Mouse (Mus musculus): Measurements from ENCODE around the gene Gga1. TPM values are rescaled to one million over a fixed set of nuclear protein-coding genes. Genes with fewer than 3 reads are reported as not detected.

Gene Gga1
- total and polyA plus RNA-seq, 2 experiments from 2014 or later, result 42.9 to 55.7 TPM

DNA sequence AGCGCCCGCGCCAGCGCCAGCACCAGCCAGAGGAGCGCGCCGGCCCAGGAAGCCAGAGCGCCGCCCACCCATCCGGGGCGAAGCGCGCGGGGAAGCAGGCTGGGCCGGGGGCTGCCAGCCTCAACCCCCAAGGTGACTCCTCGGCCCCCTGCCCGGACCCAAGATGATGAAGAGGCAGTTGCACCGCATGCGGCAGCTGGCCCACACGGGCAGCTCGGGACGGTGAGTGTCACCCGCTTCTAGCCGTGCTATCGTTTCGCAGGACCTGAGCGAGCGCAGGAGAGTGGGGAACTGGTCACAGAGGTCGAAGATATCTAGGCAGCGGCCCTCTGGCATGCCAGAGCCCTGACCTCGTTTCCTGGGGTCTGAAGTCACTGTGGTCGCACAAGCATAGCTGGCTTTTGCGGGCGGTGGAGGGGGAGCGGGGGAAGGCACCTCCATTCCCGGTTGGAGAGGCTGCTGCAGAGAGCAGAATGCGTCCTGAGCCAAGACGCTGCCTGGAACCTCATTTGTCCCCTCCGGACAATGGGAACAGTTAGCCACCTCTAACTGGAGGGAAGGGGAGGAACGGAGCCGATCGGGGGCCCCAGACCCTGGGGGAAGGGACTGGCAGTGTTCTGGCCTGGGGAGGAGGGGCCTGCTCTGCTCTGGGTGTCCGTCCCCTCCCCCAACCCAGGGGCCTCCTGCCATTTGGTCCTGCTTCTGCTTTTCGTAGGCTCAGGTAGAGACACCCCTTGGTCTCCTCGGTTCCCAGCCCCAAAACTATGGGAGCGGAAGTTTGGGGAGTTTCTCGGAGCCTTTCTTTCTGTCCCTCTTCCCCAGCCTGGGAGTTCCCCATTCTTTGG lies 23.0 kb downstream of the Gga1 start, which contains the start of gene Sh3bp1:
Sh3bp1 (plus strand) TSS at position 29 of the 845 bp plus-strand sequence.
- H3K27me3 ChIP-seq (ENCODE audit: insufficient read depth, low read length), result 0 out of 2 replicates have a peak, but pooled peaks cover 4% of the 10 kb centered on the region
- TF ChIP-seq CTCF (IDR thresholded peaks at IDR 0.05; ENCODE audit: low read depth), result no peak
- H3K27ac ChIP-seq (ENCODE audit: low read depth, low read length), result 0 out of 2 replicates have a peak within 1 kb of the TSS, but pooled peaks have one; percentile 35
- peak within 1 kb of the TSS; percentile 56 for H3K9ac ChIP-seq
- DNase-seq (peak; percentile 50), ATAC-seq (peak; percentile 59; the same call in 1 of the 2 replicates)
- peak within 1 kb of the TSS; percentile 48 for H3K4me3 ChIP-seq (ENCODE audit: low read depth, low read length)
- H3K9me3 ChIP-seq (ENCODE audit: low read length), result no peaks in the 10 kb centered on the region
- 2% methylated on average over 46 of the region's 47 CpGs for WGBS
- H3K36me3 ChIP-seq (ENCODE audit: insufficient read depth), result no peaks in the 10 kb centered on the region
- no peaks in the 10 kb centered on the region for H3K4me1 ChIP-seq (ENCODE audit: insufficient read depth)
- peak within 1 kb of the TSS; percentile 98 for H3K4me2 ChIP-seq (ENCODE audit: low read depth)

DNA sequence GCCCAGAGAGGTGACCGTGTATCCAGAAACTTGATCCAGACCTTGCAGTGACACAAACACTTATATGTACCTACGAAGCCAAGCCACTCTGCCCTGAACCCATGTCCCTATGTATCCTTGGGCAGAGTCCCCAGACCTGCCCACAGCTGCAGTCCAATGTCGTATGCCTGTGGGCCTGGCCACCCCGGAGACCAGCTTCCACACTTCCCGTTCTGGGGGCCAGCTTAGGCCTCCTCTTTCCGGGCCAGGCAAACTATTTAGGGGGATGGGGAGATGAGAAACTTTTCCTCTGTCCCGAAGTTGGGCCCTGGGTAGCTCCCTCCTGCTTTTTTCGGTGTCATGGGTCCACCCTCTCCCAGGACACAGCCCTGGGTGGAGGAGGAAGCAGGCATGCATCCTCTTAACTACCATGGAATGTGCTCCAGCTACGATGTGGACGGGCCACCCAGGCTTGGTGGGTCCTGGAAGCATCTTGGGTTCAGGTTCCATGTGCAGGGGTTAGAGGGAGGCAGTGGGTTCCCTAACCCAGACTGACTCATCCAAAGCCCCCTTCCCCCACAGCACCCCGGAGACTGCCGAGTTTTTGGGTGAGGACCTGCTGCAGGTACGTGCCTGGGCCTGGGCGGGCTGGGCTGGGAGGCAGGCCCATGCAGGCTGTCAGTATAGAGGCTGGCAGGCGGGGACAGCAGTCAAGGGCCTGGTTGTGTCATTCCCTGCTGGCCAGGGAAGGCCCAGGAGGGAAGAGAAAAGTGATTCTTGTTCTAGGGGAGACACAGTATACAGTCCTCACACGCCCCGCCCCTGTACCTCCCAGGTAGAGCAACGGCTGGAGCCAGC lies 23.8 kb downstream of the Gga1 start:
- Histone ChIP-seq H3K27me3 (ENCODE audit: insufficient read depth, low read length) (0 out of 2 replicates have a peak, but pooled peaks cover 4% of the 10 kb centered on the region), H3K4me3 (ENCODE audit: low read depth, low read length) (peak overlapping the region; percentile 48), H3K4me2 (ENCODE audit: low read depth) (peak overlapping the region; percentile 98), H3K27ac (ENCODE audit: low read depth, low read length) (no peak overlapping the region), H3K9me3 (ENCODE audit: low read length) (no peaks in the 10 kb centered on the region), H3K36me3 (ENCODE audit: insufficient read depth) (no peaks in the 10 kb centered on the region), H3K9ac (peak overlapping the region; percentile 56; the same call in 1 of the 2 replicates), H3K4me1 (ENCODE audit: insufficient read depth) (no peaks in the 10 kb centered on the region)
- TF ChIP-seq CTCF (IDR thresholded peaks at IDR 0.05; ENCODE audit: low read depth), result no peak
- DNase-seq, result no peak
- WGBS, result 30% methylated on average over 18 of the region's 18 CpGs
- no peak for ATAC-seq

GRCm38 (mm10) chr15:78901422-78901789 lies 24.4 kb downstream of the Gga1 start:
- H3K27me3 ChIP-seq (ENCODE audit: insufficient read depth, low read length), result 0 out of 2 replicates have a peak, but pooled peaks cover 4% of the 10 kb centered on the region
- DNase-seq (no peak), ATAC-seq (no peak)
- 42% methylated on average over 8 of the region's 8 CpGs for WGBS
- TF ChIP-seq CTCF (IDR thresholded peaks at IDR 0.05; ENCODE audit: low read depth), result no peak
- no peak overlapping the region for H3K9ac ChIP-seq
- H3K9me3 ChIP-seq (ENCODE audit: low read length), result no peaks in the 10 kb centered on the region
- H3K4me3 ChIP-seq (ENCODE audit: low read depth, low read length), result no peak overlapping the region
- H3K27ac ChIP-seq (ENCODE audit: low read depth, low read length), result no peak overlapping the region
- no peak overlapping the region for H3K4me2 ChIP-seq (ENCODE audit: low read depth)
- no peaks in the 10 kb centered on the region for H3K36me3 ChIP-seq (ENCODE audit: insufficient read depth)
- no peaks in the 10 kb centered on the region for H3K4me1 ChIP-seq (ENCODE audit: insufficient read depth)

DNA sequence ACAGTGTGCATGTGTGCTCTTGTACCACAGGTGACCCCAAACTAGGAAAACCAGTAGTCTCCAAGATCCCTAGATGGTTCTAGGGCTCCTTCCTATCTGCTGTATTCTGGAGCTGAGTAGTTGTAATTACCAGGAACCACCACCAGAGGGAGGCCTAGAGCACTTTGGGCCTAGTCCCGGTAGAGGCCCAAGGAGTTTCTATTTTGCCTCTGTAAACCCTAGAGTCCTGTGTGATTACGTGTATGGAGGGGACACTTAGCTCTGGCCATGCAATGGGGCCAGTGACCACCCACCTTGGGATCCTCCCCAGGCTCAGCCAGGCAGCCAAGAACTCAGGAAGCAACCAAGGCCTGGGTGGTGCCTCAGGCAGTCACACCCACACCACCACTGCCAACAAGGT lies 26.3 kb downstream of the Gga1 start:
- 6% methylated on average over 2 of the region's 2 CpGs for WGBS
- peak; percentile 92 for TF ChIP-seq CTCF (IDR thresholded peaks at IDR 0.05; ENCODE audit: low read depth)
- H3K4me3 ChIP-seq (ENCODE audit: low read depth, low read length), result no peak overlapping the region
- 0 out of 2 replicates have a peak, but pooled peaks cover 4% of the 10 kb centered on the region for H3K27me3 ChIP-seq (ENCODE audit: insufficient read depth, low read length)
- no peak overlapping the region for H3K9ac ChIP-seq
- H3K4me2 ChIP-seq (ENCODE audit: low read depth), result no peak overlapping the region
- peak; percentile 72 for ATAC-seq
- peak; percentile 87 for DNase-seq
- H3K27ac ChIP-seq (ENCODE audit: low read depth, low read length), result no peak overlapping the region
- no peaks in the 10 kb centered on the region for H3K4me1 ChIP-seq (ENCODE audit: insufficient read depth)
- no peaks in the 10 kb centered on the region for H3K9me3 ChIP-seq (ENCODE audit: low read length)
- H3K36me3 ChIP-seq (ENCODE audit: insufficient read depth), result no peaks in the 10 kb centered on the region; the same call in 1 of the 2 replicates

DNA sequence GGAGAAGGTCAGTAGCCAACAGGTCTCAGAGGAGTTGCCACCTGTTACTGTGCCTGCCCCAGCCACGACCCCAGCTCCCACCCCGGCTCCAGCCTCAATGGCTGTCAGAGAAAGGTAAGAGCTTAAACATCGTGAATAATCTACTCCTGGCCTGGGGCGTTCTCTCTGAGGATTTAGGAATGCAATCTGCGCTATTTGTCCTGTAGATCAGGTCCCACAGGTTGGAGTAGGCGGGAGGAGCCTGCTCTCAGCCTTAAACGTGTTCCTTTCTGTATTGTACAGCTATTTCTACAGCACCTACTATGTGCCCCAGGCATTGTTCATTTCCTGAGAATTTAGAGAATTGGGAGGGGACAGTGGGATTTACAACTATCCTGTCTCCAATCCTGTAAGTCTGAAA lies 31.4 kb downstream of the Gga1 start:
- DNase-seq, result no peak
- no peak overlapping the region for H3K9ac ChIP-seq
- no peak overlapping the region for H3K27ac ChIP-seq (ENCODE audit: low read depth, low read length)
- no peak overlapping the region for H3K4me3 ChIP-seq (ENCODE audit: low read depth, low read length)
- no peak for ATAC-seq
- no peak overlapping the region for H3K4me2 ChIP-seq (ENCODE audit: low read depth)
- H3K36me3 ChIP-seq (ENCODE audit: insufficient read depth), result no peaks in the 10 kb centered on the region; the same call in 1 of the 2 replicates
- no peaks in the 10 kb centered on the region for H3K9me3 ChIP-seq (ENCODE audit: low read length)
- no peaks in the 10 kb centered on the region for H3K27me3 ChIP-seq (ENCODE audit: insufficient read depth, low read length)
- WGBS, result 79% methylated on average over 7 of the region's 7 CpGs
- H3K4me1 ChIP-seq (ENCODE audit: insufficient read depth), result peaks cover 5% of the 10 kb centered on the region; the same call in 1 of the 2 replicates
- TF ChIP-seq CTCF (IDR thresholded peaks at IDR 0.05; ENCODE audit: low read depth), result no peak

- no peak overlapping the region for H3K9ac ChIP-seq
- H3K9me3 ChIP-seq (ENCODE audit: low read length), result no peaks in the 10 kb centered on the region
- no peak overlapping the region for H3K4me3 ChIP-seq (ENCODE audit: low read depth, low read length)
- DNase-seq (no peak), ATAC-seq (no peak)
- TF ChIP-seq CTCF (IDR thresholded peaks at IDR 0.05; ENCODE audit: low read depth), result no peak
- H3K27ac ChIP-seq (ENCODE audit: low read depth, low read length), result no peak overlapping the region
- no peaks in the 10 kb centered on the region; the same call in 1 of the 2 replicates for H3K36me3 ChIP-seq (ENCODE audit: insufficient read depth)
- H3K4me1 ChIP-seq (ENCODE audit: insufficient read depth), result peaks cover 5% of the 10 kb centered on the region; the same call in 1 of the 2 replicates
- H3K27me3 ChIP-seq (ENCODE audit: insufficient read depth, low read length), result no peaks in the 10 kb centered on the region
- H3K4me2 ChIP-seq (ENCODE audit: low read depth), result no peak overlapping the region
- WGBS, result 89% methylated on average over 8 of the region's 8 CpGs
These were observed 32.0 kb downstream of the Gga1 start for GRCm38 (mm10) chr15:78908982-78909381.
